Mouse (Mus musculus) megakaryocyte, embryonic 14.5 days (primary cell): ENCODE results near the gene Chd1l. TPM values are rescaled to one million over a fixed set of nuclear protein-coding genes. Genes with fewer than 3 reads are reported as not detected.

Experiments used
- H3K27me3 ChIP-seq: replicated peaks from 2 replicates; pipeline ENCODE3; 2012; ENCODE audit warnings: inconsistent platforms
- H3K36me3 ChIP-seq: replicated peaks from 2 replicates; pipeline ENCODE3; 2012; ENCODE audit warnings: low read length, inconsistent platforms, mixed read lengths
- H3K4me1 ChIP-seq: 2 replicates; pipeline ENCODE4 v1.6.1; 2012; ENCODE audit warnings: inconsistent platforms
- H3K4me3 ChIP-seq: replicated peaks from 2 replicates; pipeline ENCODE3; 2012; ENCODE audit warnings: moderate library complexity, mild to moderate bottlenecking, inconsistent platforms
- H3K9me3 ChIP-seq: 2 replicates; pipeline ENCODE4 v1.6.1; 2012; ENCODE audit warnings: inconsistent platforms
- FLI1 ChIP-seq: IDR thresholded peaks from 2 replicates; pipeline ENCODE4 v1.6.1; 2012; ENCODE audit warnings: low read length, inconsistent platforms, mixed read lengths
- GATA1 ChIP-seq: IDR thresholded peaks from 3 replicates; pipeline ENCODE4 v1.6.1; 2012; ENCODE audit warnings: mixed read lengths, low read length, inconsistent platforms, borderline replicate concordance
- polyA plus RNA-seq: library from polyadenylated mRNA; stranded (reverse); fragments of >175 nt; gene quantifications from 2 replicates; pipeline ENCODE4 v1.2.3, GENCODE M21; 2012; ENCODE audit warnings: low replicate concordance; ENCODE audit not compliant: insufficient read depth

Chd1l gene
- polyA plus RNA-seq, 1 experiment, result 3.5 TPM

DNA sequence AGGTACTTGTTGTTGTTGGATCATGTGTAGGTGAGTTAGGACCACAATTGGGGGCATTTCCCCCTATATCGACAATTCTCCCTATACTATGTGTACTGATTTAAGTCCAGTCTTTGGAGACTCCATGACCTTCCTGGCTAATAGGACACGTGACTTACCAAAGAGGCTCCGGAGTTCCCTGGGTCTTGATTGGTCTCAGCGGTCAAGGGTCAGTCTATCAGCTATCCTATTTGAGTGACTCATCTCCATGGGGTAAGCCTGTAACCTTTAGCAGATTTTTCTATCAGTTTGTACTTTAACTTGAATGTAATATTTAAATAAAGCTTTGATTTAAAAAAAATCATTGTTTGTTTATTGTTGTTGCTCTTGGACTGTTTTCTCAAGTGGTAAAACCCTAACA is 10.7 kb upstream of the Chd1l start:
- H3K36me3 ChIP-seq, result no peaks in the 10 kb centered on the region
- H3K4me3 ChIP-seq, result no peak overlapping the region
- peaks cover 18% of the 10 kb centered on the region for H3K4me1 ChIP-seq
- no peaks in the 10 kb centered on the region for H3K9me3 ChIP-seq
- no peak for TF ChIP-seq FLI1
- TF ChIP-seq GATA1, result no peak
- H3K27me3 ChIP-seq, result no peaks in the 10 kb centered on the region

GRCm38 (mm10) chr3:97617899-97618298 is 7.9 kb upstream of the Chd1l start:
- Histone ChIP-seq H3K36me3 (no peaks in the 10 kb centered on the region), H3K4me1 (peaks cover 18% of the 10 kb centered on the region), H3K9me3 (no peaks in the 10 kb centered on the region), H3K27me3 (no peaks in the 10 kb centered on the region), H3K4me3 (no peak overlapping the region)
- no peak for TF ChIP-seq FLI1
- TF ChIP-seq GATA1, result no peak

- no peak for TF ChIP-seq GATA1
- TF ChIP-seq FLI1, result no peak
- peak overlapping the region; percentile 46 for H3K4me3 ChIP-seq
Observed at GRCm38 (mm10) chr3:97617091-97617825, 7.3 kb upstream of the Chd1l start.

DNA sequence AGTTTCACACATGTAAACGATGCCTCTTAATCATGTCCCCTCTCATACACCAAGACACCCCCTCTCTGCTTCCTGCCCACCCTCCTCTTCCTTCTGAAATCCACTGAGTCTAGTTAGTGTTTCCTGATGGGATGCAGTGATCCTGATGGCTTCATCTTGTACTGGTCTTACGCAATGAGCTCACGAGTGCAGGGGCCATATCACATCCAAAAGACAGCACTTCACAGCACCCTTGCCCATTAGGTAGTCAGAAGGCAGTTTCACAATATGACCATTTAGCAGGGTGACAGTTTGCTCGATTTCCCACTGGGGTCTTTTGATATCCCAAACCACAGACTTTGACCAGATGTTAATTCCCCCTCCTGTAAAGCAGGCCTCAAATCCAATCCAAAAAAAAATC is 5.9 kb upstream of the Chd1l start:
- Histone ChIP-seq H3K4me1 (peaks cover 18% of the 10 kb centered on the region), H3K36me3 (no peaks in the 10 kb centered on the region), H3K4me3 (no peak overlapping the region), H3K9me3 (no peaks in the 10 kb centered on the region), H3K27me3 (peaks cover 3% of the 10 kb centered on the region)
- no peak for TF ChIP-seq GATA1
- no peak for TF ChIP-seq FLI1

More at GRCm38 (mm10) chr3:97617091-97617825, 7.3 kb upstream of the Chd1l start:
- no peaks in the 10 kb centered on the region for H3K36me3 ChIP-seq
- H3K9me3 ChIP-seq, result no peaks in the 10 kb centered on the region
- H3K27me3 ChIP-seq, result peaks cover 3% of the 10 kb centered on the region
- peaks cover 18% of the 10 kb centered on the region for H3K4me1 ChIP-seq

DNA sequence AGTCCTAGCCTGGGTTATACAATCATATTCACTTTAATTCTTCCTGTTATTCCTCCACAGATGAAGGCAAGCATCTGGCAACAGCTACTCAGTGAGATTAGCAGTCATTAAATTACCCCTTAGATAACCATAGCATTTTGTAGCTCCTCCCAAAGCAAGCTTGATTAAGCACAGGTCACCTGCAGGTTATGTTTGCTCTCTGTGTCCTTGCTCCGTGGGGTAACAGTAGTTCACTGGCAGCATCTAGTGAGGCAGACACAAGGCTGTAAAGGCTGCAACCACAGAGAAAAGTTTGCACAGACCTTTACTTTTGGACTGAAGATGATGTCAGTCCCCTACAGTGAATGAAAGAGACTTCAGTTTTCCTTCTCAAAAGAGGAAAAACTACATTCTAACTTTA is 5.2 kb upstream of the Chd1l start:
- Histone ChIP-seq H3K36me3 (no peaks in the 10 kb centered on the region), H3K4me1 (peaks cover 25% of the 10 kb centered on the region), H3K9me3 (no peaks in the 10 kb centered on the region), H3K4me3 (no peak overlapping the region), H3K27me3 (peaks cover 3% of the 10 kb centered on the region)
- TF ChIP-seq GATA1 (no peak), FLI1 (no peak)

DNA sequence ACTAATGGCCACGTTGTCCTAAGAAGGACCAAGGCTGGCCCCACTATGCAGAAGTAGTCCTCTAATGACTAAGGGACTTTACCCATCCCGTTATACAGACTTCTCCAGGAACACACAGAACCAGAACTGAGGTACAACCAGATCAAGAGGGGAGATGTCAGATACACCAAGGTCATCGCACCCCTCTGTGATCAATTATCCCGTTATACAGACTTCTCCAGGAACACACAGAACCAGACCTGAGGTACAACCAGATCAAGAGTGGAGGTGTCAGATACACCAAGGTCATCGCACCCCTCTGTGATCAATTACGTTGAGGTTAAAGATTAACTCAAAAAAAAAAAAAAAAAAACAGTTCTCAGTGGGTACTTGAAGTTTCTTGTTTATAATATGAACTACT is 1.0 kb upstream of the Chd1l start:
- Histone ChIP-seq H3K36me3 (no peaks in the 10 kb centered on the region), H3K4me1 (peaks cover 29% of the 10 kb centered on the region), H3K9me3 (no peaks in the 10 kb centered on the region), H3K4me3 (no peak overlapping the region), H3K27me3 (peaks cover 3% of the 10 kb centered on the region)
- TF ChIP-seq FLI1 (no peak), GATA1 (no peak)

DNA sequence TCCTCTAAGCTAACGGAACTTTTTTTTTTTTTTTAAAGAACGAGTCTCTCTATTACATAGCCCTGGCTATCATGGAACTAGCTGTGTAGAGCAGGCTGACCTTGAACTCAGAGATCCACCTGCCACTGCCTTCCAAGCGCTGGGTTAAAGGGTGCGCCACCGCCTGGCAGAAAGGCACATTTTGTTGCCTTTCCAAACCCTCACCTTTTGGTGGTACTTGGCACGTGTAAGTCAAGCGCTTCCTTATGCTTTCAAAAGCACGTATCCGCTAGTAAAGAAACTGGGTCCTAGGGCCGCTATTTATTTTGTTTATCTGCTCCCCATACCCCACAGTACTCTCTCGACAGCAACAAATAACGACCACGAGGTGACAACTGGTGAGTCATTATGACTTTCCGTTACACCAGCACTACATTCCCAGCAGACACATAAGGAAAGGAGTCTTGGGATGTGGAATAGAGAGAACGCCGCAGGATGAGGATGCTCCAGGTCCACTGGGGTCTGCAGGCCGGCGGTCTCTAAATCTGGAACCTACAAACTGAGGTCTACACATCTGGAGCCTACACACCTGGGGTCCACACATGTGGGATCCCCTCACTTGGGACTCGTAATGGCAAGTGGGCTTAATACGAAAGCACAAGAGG is 680 bp downstream of the Chd1l start:
- Histone ChIP-seq H3K27me3 (peaks cover 3% of the 10 kb centered on the region), H3K36me3 (peaks cover 3% of the 10 kb centered on the region), H3K9me3 (no peaks in the 10 kb centered on the region), H3K4me1 (peaks cover 25% of the 10 kb centered on the region), H3K4me3 (peak overlapping the region; percentile 97)
- TF ChIP-seq GATA1 (no peak), FLI1 (no peak)

GRCm38 (mm10) chr3:97600050-97600832 is 9.8 kb downstream of the Chd1l start:
- H3K4me1 ChIP-seq, result peaks cover 10% of the 10 kb centered on the region
- peaks cover 83% of the 10 kb centered on the region for H3K36me3 ChIP-seq
- H3K27me3 ChIP-seq, result no peaks in the 10 kb centered on the region
- no peak overlapping the region for H3K4me3 ChIP-seq
- no peaks in the 10 kb centered on the region for H3K9me3 ChIP-seq
- TF ChIP-seq GATA1 (no peak), FLI1 (no peak)

GRCm38 (mm10) chr3:97596796-97597195 is 13.2 kb downstream of the Chd1l start:
- H3K9me3 ChIP-seq, result no peaks in the 10 kb centered on the region
- TF ChIP-seq GATA1 (no peak), FLI1 (no peak)
- peaks cover 87% of the 10 kb centered on the region for H3K36me3 ChIP-seq
- no peaks in the 10 kb centered on the region for H3K27me3 ChIP-seq
- peaks cover 10% of the 10 kb centered on the region for H3K4me1 ChIP-seq
- no peak overlapping the region for H3K4me3 ChIP-seq
